Mouse (Mus musculus) embryonic fibroblast, embryonic 13.5 days (primary cell): ENCODE measurements around the gene Znhit6. TPM values are rescaled to one million over a fixed set of nuclear protein-coding genes. Genes with fewer than 3 reads are reported as not detected.
A peak's percentile ranks its signal among the peaks of the same experiment; 100 is the strongest.

Experiments used
- H3K27ac ChIP-seq: 2 replicates; pipeline ENCODE4 v1.5.1; 2012; ENCODE audit warnings: low read length, control low read depth, inconsistent platforms; ENCODE audit not compliant: insufficient read depth
- H3K4me1 ChIP-seq: 2 replicates; pipeline ENCODE4 v1.6.1; 2011; ENCODE audit warnings: low read length; ENCODE audit not compliant: control insufficient read depth, insufficient read depth
- H3K4me3 ChIP-seq: 2 replicates; pipeline ENCODE4 v1.5.1; 2011; ENCODE audit warnings: mild to moderate bottlenecking, control low read depth, low read length; ENCODE audit not compliant: insufficient read depth
- CTCF ChIP-seq: IDR thresholded peaks from 2 replicates; pipeline ENCODE4 v1.5.1; 2011; ENCODE audit warnings: mild to moderate bottlenecking, control low read depth, low read length, moderate library complexity, borderline replicate concordance; ENCODE audit not compliant: insufficient read depth
- POLR2A ChIP-seq: IDR thresholded peaks from 2 replicates; pipeline ENCODE4 v1.6.1; 2011; ENCODE audit warnings: low read depth, mild to moderate bottlenecking, control low read depth, low read length, moderate library complexity
- polyA plus RNA-seq: library from polyadenylated mRNA; stranded (reverse); fragments of >200 nt; gene quantifications from 2 replicates; pipeline ENCODE4 v1.2.4, GENCODE M21; 2011; ENCODE audit warnings: low read depth; ENCODE audit not compliant: missing spikeins, insufficient read length

Znhit6 gene
- polyA plus RNA-seq, 1 experiment = 49.9 TPM

- H3K27ac ChIP-seq = peak overlapping the region; percentile 14; the same call in 1 of the 2 replicates
- no peak for TF ChIP-seq POLR2A
- no peak for TF ChIP-seq CTCF
- H3K4me1 ChIP-seq = no peaks in the 10 kb centered on the region
- peak overlapping the region; percentile 84 for H3K4me3 ChIP-seq
Measured at GRCm38 (mm10) chr3:145576482-145576822, 447 bp downstream of the Znhit6 start.

- H3K27ac ChIP-seq = no peak overlapping the region
- H3K4me1 ChIP-seq = no peaks in the 10 kb centered on the region
- TF ChIP-seq CTCF = no peak
- TF ChIP-seq POLR2A = no peak
- H3K4me3 ChIP-seq = peak overlapping the region; percentile 84
Measured at GRCm38 (mm10) chr3:145576876-145577275, 871 bp downstream of the Znhit6 start.

- peaks cover 2% of the 10 kb centered on the region; the same call in 1 of the 2 replicates for H3K4me1 ChIP-seq
- H3K27ac ChIP-seq = no peak overlapping the region
- no peak for TF ChIP-seq POLR2A
- no peak for TF ChIP-seq CTCF
- H3K4me3 ChIP-seq = no peak overlapping the region
Measured at GRCm38 (mm10) chr3:145583043-145583442, 7.0 kb downstream of the Znhit6 start.

GRCm38 (mm10) chr3:145583522-145584200 is 7.7 kb downstream of the Znhit6 start:
- no peak overlapping the region for H3K4me3 ChIP-seq
- TF ChIP-seq POLR2A (no peak), CTCF (no peak)
- no peak overlapping the region for H3K27ac ChIP-seq
- peaks cover 2% of the 10 kb centered on the region; the same call in 1 of the 2 replicates for H3K4me1 ChIP-seq

GRCm38 (mm10) chr3:145590562-145590961 is 14.6 kb downstream of the Znhit6 start:
- Histone ChIP-seq H3K4me3 (no peak overlapping the region), H3K4me1 (no peaks in the 10 kb centered on the region), H3K27ac (no peak overlapping the region)
- TF ChIP-seq CTCF = no peak

GRCm38 (mm10) chr3:145591841-145592542 is 16.0 kb downstream of the Znhit6 start:
- Histone ChIP-seq H3K4me1 (no peaks in the 10 kb centered on the region), H3K27ac (no peak overlapping the region), H3K4me3 (no peak overlapping the region)
- TF ChIP-seq POLR2A (no peak), CTCF (no peak)

- Histone ChIP-seq H3K27ac (no peak overlapping the region), H3K4me1 (no peaks in the 10 kb centered on the region), H3K4me3 (no peak overlapping the region)
- TF ChIP-seq CTCF = no peak
- no peak for TF ChIP-seq POLR2A
Measured at GRCm38 (mm10) chr3:145595354-145595753, 19.3 kb downstream of the Znhit6 start.

GRCm38 (mm10) chr3:145599059-145599458 is 23.1 kb downstream of the Znhit6 start:
- Histone ChIP-seq H3K27ac (no peak overlapping the region), H3K4me1 (peaks cover 4% of the 10 kb centered on the region), H3K4me3 (no peak overlapping the region)
- TF ChIP-seq CTCF (no peak), POLR2A (no peak)

- Histone ChIP-seq H3K4me3 (no peak overlapping the region), H3K4me1 (peaks cover 4% of the 10 kb centered on the region), H3K27ac (no peak overlapping the region)
- TF ChIP-seq POLR2A = no peak
Measured at GRCm38 (mm10) chr3:145600801-145601200, 24.8 kb downstream of the Znhit6 start.

- H3K4me3 ChIP-seq = no peak overlapping the region
- TF ChIP-seq POLR2A = no peak
- TF ChIP-seq CTCF = no peak
- H3K4me1 ChIP-seq = peaks cover 4% of the 10 kb centered on the region
- H3K27ac ChIP-seq = no peak overlapping the region
Measured at GRCm38 (mm10) chr3:145601345-145601744, 25.3 kb downstream of the Znhit6 start.

- peaks cover 4% of the 10 kb centered on the region for H3K4me1 ChIP-seq
- peak overlapping the region; percentile 74 for H3K27ac ChIP-seq
- no peak overlapping the region for H3K4me3 ChIP-seq
- TF ChIP-seq CTCF = no peak
- no peak; the same call in 1 of the 2 replicates for TF ChIP-seq POLR2A
Measured at GRCm38 (mm10) chr3:145602410-145603206, 26.6 kb downstream of the Znhit6 start.
